Mouse (Mus musculus) heart, embryonic 15.5 days (tissue): ENCODE data around the gene Usp44. TPM values are rescaled to one million over a fixed set of nuclear protein-coding genes. Genes with fewer than 3 reads are reported as not detected.

ENCODE experiments used
- ATAC-seq: fragments of 200-750 bp; cut with Nextera tagmentation; replicated peaks from 2 replicates; pipeline ENCODE4 v1.8.0; 2017; ENCODE audit warnings: low read depth, moderate TSS enrichment; ENCODE audit not compliant: insufficient number of reproducible peaks, insufficient read depth, low FRiP score
- H3K27ac ChIP-seq: fragments of 300-500 bp; sonication (generic); 2 replicates; pipeline ENCODE4 v1.5.1; 2015; ENCODE audit warnings: mild to moderate bottlenecking, inconsistent platforms
- H3K27me3 ChIP-seq: fragments of 300-500 bp; sonication (generic); 2 replicates; pipeline ENCODE4 v1.6.1; 2015; ENCODE audit warnings: inconsistent platforms
- H3K36me3 ChIP-seq: fragments of 300-500 bp; sonication (generic); 2 replicates; pipeline ENCODE4 v1.6.1; 2015; ENCODE audit warnings: mild to moderate bottlenecking, inconsistent platforms
- H3K4me1 ChIP-seq: fragments of 300-500 bp; sonication (generic); replicated peaks from 2 replicates; pipeline ENCODE4 v1.6.1; 2015; ENCODE audit warnings: inconsistent platforms
- H3K4me2 ChIP-seq: fragments of 300-500 bp; sonication (generic); 2 replicates; pipeline ENCODE4 v1.6.1; 2015; ENCODE audit warnings: inconsistent platforms, mild to moderate bottlenecking, moderate library complexity
- H3K4me3 ChIP-seq: fragments of 300-500 bp; sonication (generic); 2 replicates; pipeline ENCODE4 v1.5.1; 2015; ENCODE audit warnings: mild to moderate bottlenecking, inconsistent platforms
- H3K9ac ChIP-seq: fragments of 300-500 bp; sonication (generic); 2 replicates; pipeline ENCODE4 v1.6.1; 2015; ENCODE audit warnings: mild to moderate bottlenecking, inconsistent platforms
- H3K9me3 ChIP-seq: fragments of 300-500 bp; sonication (generic); replicated peaks from 2 replicates; pipeline ENCODE4 v1.6.1; 2016; ENCODE audit warnings: inconsistent platforms
- WGBS: fragments of 180-500 bp; shearing (Covaris S2); methylation state at CpG from one replicate; pipeline ENCODE4 v1.1.7; 2015; ENCODE audit warnings: mixed read lengths; 5-methylcytosine and 5-hydroxymethylcytosine counted together
- polyA plus RNA-seq: library from polyadenylated mRNA; unstranded; fragments of >200 nt; fragmentation: Nextera tagmentation; extraction: Ambion mirVana; gene quantifications from 2 replicates; pipeline ENCODE4 v1.2.1, GENCODE M21; 2015

Usp44 gene
- polyA plus RNA-seq, 1 experiment from 2014 or later: 0.08 TPM

GRCm38 (mm10) chr10:93855126-93855525 lies 23.8 kb downstream of the Usp44 start:
- WGBS: 80% methylated on average over 9 of the region's 9 CpGs
- H3K27ac ChIP-seq: no peak overlapping the region
- H3K9ac ChIP-seq: no peak overlapping the region
- no peak overlapping the region for H3K4me2 ChIP-seq
- ATAC-seq: no peak
- H3K36me3 ChIP-seq: peaks cover 3% of the 10 kb centered on the region; the same call in 1 of the 2 replicates
- no peaks in the 10 kb centered on the region for H3K4me1 ChIP-seq
- H3K27me3 ChIP-seq: no peaks in the 10 kb centered on the region
- no peak overlapping the region for H3K4me3 ChIP-seq
- no peaks in the 10 kb centered on the region for H3K9me3 ChIP-seq

GRCm38 (mm10) chr10:93856095-93856494 lies 24.7 kb downstream of the Usp44 start:
- H3K9me3 ChIP-seq: no peaks in the 10 kb centered on the region
- WGBS: 88% methylated on average over 6 of the region's 6 CpGs

GRCm38 (mm10) chr10:93868401-93868800 lies 37.0 kb downstream of the Usp44 start:
- H3K4me3 ChIP-seq: no peak overlapping the region
- H3K4me1 ChIP-seq: no peaks in the 10 kb centered on the region
- H3K36me3 ChIP-seq: peaks cover 69% of the 10 kb centered on the region
- ATAC-seq: no peak
- no peaks in the 10 kb centered on the region for H3K9me3 ChIP-seq
- H3K4me2 ChIP-seq: no peak overlapping the region
- H3K27ac ChIP-seq: no peak overlapping the region
- no peaks in the 10 kb centered on the region for H3K27me3 ChIP-seq
- 92% methylated on average over 7 of the region's 7 CpGs for WGBS
- no peak overlapping the region for H3K9ac ChIP-seq

More at GRCm38 (mm10) chr10:93856095-93856494, 24.7 kb downstream of the Usp44 start:
- no peak overlapping the region for H3K27ac ChIP-seq
- H3K4me1 ChIP-seq: no peaks in the 10 kb centered on the region
- ATAC-seq: no peak
- no peak overlapping the region for H3K9ac ChIP-seq
- H3K36me3 ChIP-seq: peaks cover 13% of the 10 kb centered on the region
- no peaks in the 10 kb centered on the region for H3K27me3 ChIP-seq
- no peak overlapping the region for H3K4me2 ChIP-seq
- H3K4me3 ChIP-seq: no peak overlapping the region

DNA sequence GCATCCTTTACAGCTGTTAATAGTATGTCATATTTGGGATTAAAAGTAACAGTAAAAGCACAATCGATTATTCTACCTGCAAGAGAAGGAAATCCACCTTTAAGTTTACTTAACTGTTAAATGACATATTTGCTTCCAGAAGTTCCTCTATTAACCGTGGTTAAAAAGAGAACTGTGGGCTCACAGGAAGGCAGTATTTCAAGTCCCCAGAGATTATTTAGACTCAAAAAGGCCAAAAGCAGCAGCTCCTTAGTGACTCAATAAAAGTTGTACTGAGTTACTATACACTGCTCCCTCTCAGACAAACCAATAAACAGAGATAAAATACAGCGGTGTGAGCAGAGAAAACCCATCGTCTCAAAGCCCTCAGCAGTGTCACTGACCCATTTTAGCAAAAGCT lies 37.5 kb downstream of the Usp44 start:
- Histone ChIP-seq H3K9ac (no peak overlapping the region), H3K4me2 (no peak overlapping the region), H3K36me3 (peaks cover 72% of the 10 kb centered on the region), H3K4me3 (no peak overlapping the region), H3K27ac (no peak overlapping the region), H3K4me1 (no peaks in the 10 kb centered on the region), H3K9me3 (no peaks in the 10 kb centered on the region), H3K27me3 (no peaks in the 10 kb centered on the region)
- no peak for ATAC-seq
- 87% methylated on average over 4 of the region's 4 CpGs for WGBS

- no peaks in the 10 kb centered on the region for H3K27me3 ChIP-seq
- no peak for ATAC-seq
- no peak overlapping the region for H3K4me3 ChIP-seq
- H3K27ac ChIP-seq: no peak overlapping the region
- no peak overlapping the region for H3K4me2 ChIP-seq
- 75% methylated on average over 1 of the region's 1 CpGs for WGBS
- no peaks in the 10 kb centered on the region for H3K9me3 ChIP-seq
- H3K4me1 ChIP-seq: no peaks in the 10 kb centered on the region
- H3K36me3 ChIP-seq: peaks cover 42% of the 10 kb centered on the region
- no peak overlapping the region for H3K9ac ChIP-seq
These were observed 45.4 kb downstream of the Usp44 start for GRCm38 (mm10) chr10:93876772-93877171.

DNA sequence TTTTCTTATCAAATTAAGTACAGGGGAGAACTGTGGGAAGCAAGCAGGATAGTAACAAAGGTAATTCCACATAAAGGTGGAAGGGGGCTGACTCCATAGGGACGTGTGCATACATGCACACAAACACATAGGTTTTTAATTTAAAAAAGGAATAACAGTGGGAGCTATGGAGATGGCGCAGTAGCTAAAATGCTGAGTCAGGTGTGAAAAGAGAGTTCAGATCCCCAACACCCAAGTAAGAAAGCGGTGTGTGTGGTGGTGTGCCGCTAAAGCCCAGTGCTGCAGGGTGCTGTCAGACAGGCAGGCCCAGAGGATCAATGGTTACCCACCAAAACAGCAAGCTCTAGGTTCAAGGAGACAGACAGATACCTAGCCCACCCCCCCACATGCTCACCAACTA lies 47.4 kb downstream of the Usp44 start:
- Histone ChIP-seq H3K27me3 (no peaks in the 10 kb centered on the region), H3K9ac (no peak overlapping the region), H3K9me3 (no peaks in the 10 kb centered on the region), H3K36me3 (peaks cover 34% of the 10 kb centered on the region), H3K4me1 (no peaks in the 10 kb centered on the region), H3K4me3 (no peak overlapping the region), H3K4me2 (no peak overlapping the region), H3K27ac (no peak overlapping the region)
- WGBS: 96% methylated on average over 4 of the region's 4 CpGs
- ATAC-seq: no peak

DNA sequence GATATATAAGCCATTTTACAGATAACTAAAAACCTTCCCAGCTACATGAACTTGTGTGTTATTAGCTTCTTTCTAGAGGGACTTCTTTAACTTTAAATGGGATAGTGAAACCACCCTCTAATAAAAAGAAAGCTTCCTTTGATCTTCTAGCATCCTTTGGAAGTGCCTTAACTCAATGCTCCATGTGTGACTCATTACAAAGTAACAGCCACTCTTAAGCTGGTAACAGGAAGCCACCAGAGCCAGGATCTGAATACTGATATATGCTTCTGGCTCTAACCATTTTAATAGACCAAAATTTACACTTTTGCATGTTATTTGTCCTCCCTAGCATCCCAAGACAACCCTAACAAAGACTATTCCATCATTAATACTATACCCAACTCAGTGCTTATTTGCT lies 50.6 kb downstream of the Usp44 start:
- Histone ChIP-seq H3K27me3 (no peaks in the 10 kb centered on the region), H3K4me1 (no peaks in the 10 kb centered on the region), H3K9me3 (no peaks in the 10 kb centered on the region), H3K27ac (no peak overlapping the region), H3K9ac (no peak overlapping the region), H3K36me3 (peaks cover 41% of the 10 kb centered on the region), H3K4me2 (no peak overlapping the region), H3K4me3 (no peak overlapping the region)
- ATAC-seq: no peak

GRCm38 (mm10) chr10:93882738-93883364 lies 51.5 kb downstream of the Usp44 start:
- Histone ChIP-seq H3K4me1 (peaks cover 1% of the 10 kb centered on the region), H3K36me3 (peaks cover 40% of the 10 kb centered on the region), H3K27me3 (no peaks in the 10 kb centered on the region), H3K27ac (no peak overlapping the region), H3K9me3 (no peaks in the 10 kb centered on the region), H3K4me3 (no peak overlapping the region), H3K9ac (no peak overlapping the region), H3K4me2 (no peak overlapping the region)
- ATAC-seq: no peak
- WGBS: 73% methylated on average over 8 of the region's 8 CpGs

DNA sequence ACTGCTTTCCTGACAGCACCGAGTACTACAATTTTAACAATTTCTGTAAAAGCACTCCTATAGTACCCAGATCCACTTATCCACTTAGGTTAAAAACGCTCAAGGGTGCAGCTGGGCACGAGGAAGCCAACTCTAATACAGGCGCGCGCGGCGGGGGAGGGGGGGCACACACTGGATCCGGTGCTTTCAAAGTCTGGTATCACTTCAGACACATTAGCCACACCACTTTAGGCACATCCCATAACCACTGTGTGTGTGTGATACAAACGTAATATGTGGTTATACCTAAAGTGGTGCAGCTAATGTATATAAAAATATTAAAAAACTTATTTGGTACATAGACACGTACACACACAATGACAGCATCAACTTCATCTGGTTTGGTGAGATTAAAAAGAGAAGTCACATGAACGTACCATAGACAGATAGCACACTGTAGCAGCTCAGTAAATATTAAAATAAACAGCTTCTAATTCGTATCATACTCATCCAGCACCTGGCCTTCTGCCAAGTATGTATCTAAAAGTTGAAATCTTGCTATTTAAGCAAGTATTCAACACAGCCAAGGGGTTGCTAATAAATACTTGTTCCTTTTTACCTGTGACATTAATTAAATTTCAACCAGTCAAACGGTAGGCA lies 54.6 kb downstream of the Usp44 start:
- Histone ChIP-seq H3K4me3 (no peak overlapping the region), H3K4me1 (peaks cover 11% of the 10 kb centered on the region), H3K9me3 (no peaks in the 10 kb centered on the region), H3K27me3 (no peaks in the 10 kb centered on the region), H3K36me3 (peaks cover 19% of the 10 kb centered on the region), H3K27ac (no peak overlapping the region), H3K9ac (no peak overlapping the region), H3K4me2 (no peak overlapping the region)
- ATAC-seq: no peak
- 90% methylated on average over 14 of the region's 14 CpGs for WGBS

DNA sequence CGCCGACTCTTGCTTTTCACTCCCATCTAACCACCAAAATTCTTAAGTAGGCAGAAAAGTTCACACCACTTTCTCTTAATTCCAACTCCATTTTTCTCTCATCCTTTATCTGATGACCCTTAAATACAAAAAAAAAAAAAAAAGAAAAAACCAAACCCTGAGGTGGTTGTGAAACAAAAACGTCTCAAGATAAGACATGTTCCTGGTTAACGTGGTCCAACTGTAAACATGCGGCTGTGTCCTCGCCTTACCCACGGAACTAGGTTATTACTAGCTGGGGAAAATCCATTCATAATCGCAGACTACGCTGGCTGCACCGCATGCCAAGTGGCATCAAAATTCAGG lies 57.2 kb downstream of the Usp44 start:
- Histone ChIP-seq H3K4me1 (peaks cover 11% of the 10 kb centered on the region), H3K27me3 (no peaks in the 10 kb centered on the region), H3K36me3 (peaks cover 19% of the 10 kb centered on the region), H3K4me2 (peak overlapping the region; percentile 78), H3K27ac (peak overlapping the region; percentile 90), H3K9me3 (no peaks in the 10 kb centered on the region), H3K4me3 (peak overlapping the region; percentile 99), H3K9ac (peak overlapping the region; percentile 91)
- no peak for ATAC-seq
- WGBS: 13% methylated on average over 10 of the region's 10 CpGs

GRCm38 (mm10) chr10:93888935-93889578 lies 57.7 kb downstream of the Usp44 start:
- Histone ChIP-seq H3K27me3 (no peaks in the 10 kb centered on the region), H3K4me1 (peaks cover 11% of the 10 kb centered on the region), H3K9me3 (no peaks in the 10 kb centered on the region), H3K36me3 (peaks cover 19% of the 10 kb centered on the region), H3K4me3 (peak overlapping the region; percentile 99), H3K27ac (peak overlapping the region; percentile 90), H3K9ac (peak overlapping the region; percentile 91), H3K4me2 (peak overlapping the region; percentile 78)
- peak; percentile 63 for ATAC-seq
- under 1% methylated on average over 38 of the region's 38 CpGs for WGBS

DNA sequence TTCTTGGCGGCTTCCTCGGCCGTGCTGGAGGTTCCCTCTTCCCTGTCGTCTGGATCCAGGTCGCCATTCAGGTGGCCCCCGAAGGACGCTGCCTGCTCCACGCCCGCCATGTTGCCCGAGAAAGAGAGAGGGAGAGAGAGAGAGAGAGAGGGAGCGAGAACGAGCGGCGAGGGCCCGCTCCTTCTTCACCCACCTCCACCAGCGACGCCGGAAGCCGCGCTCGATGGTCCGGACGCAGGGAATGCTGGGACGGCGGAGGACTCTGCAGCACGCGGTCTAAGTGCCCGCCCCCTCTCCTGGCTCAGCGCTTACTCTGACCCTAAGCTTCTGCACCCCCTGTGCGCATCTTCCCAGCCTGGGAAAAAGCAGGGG lies 58.2 kb downstream of the Usp44 start:
- H3K27ac ChIP-seq: peak overlapping the region; percentile 90
- WGBS: 1% methylated on average over 21 of the region's 30 CpGs
- peaks cover 11% of the 10 kb centered on the region for H3K4me1 ChIP-seq
- peak; percentile 97 for ATAC-seq
- peak overlapping the region; percentile 99 for H3K4me3 ChIP-seq
- H3K9ac ChIP-seq: peak overlapping the region; percentile 91
- H3K4me2 ChIP-seq: peak overlapping the region; percentile 78
- H3K36me3 ChIP-seq: peaks cover 17% of the 10 kb centered on the region
- no peaks in the 10 kb centered on the region for H3K27me3 ChIP-seq
- no peaks in the 10 kb centered on the region for H3K9me3 ChIP-seq
